Mouse (Mus musculus) kidney, postnatal 14 days (tissue): Measurements from ENCODE around the gene Edc4.

Source experiments
- DNase-seq: peaks from one replicate; pipeline ENCODE4 v3.0.0; 2022; ENCODE audit warnings: mixed read lengths

Gene Edc4

GRCm38 (mm10) chr8:105889756-105890465 lies 9.2 kb downstream of the Edc4 start:
- no peak for DNase-seq

DNA sequence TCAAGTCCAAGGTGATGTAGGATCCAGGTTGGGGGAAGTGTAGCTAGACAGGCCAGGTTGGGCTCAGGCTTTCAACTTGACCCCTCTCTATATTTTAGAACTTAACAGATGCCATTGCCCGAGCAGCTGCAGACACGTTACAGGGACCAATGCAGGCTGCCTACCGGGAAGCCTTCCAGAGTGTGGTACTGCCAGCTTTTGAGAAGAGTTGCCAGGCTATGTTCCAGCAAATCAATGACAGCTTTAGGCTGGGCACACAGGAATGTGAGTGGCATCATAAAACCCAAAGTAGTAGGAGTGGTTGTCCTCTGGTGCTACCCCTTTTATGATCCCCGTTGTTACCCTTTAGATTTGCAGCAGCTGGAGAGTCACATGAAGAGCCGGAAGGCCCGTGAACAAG lies 10.2 kb downstream of the Edc4 start:
- DNase-seq: no peak

GRCm38 (mm10) chr8:105892432-105892831 lies 11.8 kb downstream of the Edc4 start:
- DNase-seq: peak; percentile 37

- peak; percentile 86 for DNase-seq
Measured at GRCm38 (mm10) chr8:105893339-105893738, 12.7 kb downstream of the Edc4 start, which contains the start of gene Nrn1l. Gene Nrn1l (plus strand): TSS chr8:105893567.

DNA sequence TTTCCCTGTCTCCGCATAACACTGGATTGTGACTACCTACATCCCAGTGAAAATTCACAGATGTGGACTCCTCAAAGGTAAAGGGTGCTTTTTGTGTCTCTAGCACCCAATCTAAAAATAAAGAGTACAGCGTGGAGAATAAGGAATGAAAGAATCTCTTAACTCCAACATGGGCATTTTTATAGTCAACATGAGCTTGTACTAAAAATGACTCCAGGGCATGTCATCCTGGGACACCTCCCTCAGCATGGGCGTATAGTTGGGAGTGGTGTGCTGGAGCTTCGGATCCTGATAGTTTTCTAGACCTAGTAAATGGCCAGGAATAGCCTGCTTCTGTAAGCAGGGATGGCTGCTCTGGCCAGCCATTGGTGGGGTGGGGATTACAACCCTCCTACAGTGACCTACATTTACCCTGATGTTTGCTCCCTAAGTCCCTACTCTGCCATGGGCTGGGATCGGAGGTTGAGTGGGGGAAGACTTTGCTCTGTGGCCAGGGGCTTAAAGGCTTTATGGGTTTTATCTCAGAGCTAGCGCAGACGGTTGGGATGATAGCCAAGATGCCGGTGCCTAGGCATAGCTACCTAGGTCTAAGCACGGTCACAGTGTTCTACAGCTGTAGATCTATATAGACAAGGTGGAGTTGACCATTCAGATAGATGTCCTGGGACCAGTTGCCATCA lies 17.3 kb downstream of the Edc4 start:
- no peak for DNase-seq

GRCm38 (mm10) chr8:105900180-105900940 lies 19.7 kb downstream of the Edc4 start, which contains the start of gene Pskh1:
Gene Pskh1 (plus strand): TSS chr8:105900441.
- peak; percentile 96 for DNase-seq

DNA sequence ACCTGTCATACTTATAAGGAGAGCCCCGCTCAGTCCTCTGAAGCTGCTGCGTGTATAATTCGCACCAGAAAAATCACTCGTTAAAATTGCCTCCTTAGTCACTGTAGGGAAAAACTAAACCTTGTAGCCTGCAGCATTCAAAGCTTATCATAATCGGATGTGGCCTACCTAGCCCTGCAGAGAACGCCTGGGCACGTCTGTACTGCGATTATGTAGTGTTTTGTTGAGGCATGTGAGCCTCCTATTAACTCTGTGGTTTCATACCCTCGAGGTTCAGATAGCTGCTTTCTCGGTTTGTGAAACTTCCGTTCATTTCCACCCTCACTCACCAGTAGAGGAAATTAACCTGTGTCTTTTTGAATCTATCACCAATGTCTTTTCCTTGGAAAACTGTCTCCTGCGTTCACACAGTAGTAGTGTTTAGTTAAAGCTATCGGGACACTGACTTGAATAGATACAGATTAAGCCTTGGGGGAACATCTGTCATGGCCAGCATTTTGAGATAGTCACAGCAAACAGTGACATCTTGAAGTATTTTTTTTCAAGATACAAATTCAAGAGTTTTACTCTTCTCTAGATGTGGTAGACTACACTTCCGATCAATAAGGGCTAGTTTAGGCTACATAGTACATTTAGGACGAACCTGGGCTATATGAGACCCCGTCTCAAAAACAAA lies 20.4 kb downstream of the Edc4 start:
- DNase-seq: no peak

- DNase-seq: no peak
Measured at GRCm38 (mm10) chr8:105919390-105919789, 38.7 kb downstream of the Edc4 start.

DNA sequence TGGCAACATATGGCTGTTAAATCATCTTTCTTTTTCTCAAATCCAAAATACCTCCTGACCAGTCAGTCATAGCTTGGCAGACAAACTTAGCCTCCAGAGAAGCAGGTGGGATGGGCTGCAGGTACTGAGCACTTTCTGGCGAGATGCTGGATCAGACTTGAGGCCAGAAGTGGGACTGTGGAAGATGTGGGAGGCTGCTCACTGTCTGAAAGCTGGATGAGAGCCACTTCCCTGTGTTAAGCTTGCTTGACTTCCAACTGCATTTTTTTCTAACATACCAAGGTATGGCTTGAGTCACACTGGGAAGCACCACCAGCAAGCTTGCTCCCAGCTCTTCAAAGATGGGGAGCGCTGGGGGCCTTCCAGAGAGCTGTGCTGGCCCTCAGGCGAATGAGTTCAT lies 44.4 kb downstream of the Edc4 start:
- DNase-seq: no peak

DNA sequence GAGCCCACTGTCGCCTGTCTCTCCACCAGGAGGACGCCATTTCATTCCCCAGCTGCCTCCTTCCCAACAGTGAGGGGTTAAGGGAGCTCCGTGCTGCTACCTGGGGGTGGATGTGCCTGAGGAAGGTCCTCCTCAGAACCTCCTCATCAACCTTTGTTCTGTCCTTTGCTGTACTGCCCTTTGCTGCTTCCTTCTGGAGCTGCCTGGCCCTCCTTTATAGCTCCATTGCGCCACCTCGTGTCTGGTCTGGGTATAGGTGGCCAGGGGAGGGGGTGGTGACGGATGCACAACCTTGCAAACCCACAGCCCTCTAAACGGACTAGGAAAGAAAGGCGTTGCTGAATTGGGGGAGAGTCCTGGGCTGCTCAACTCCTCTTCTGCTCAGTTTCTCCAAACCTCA lies 49.9 kb downstream of the Edc4 start:
- DNase-seq: peak; percentile 78

DNA sequence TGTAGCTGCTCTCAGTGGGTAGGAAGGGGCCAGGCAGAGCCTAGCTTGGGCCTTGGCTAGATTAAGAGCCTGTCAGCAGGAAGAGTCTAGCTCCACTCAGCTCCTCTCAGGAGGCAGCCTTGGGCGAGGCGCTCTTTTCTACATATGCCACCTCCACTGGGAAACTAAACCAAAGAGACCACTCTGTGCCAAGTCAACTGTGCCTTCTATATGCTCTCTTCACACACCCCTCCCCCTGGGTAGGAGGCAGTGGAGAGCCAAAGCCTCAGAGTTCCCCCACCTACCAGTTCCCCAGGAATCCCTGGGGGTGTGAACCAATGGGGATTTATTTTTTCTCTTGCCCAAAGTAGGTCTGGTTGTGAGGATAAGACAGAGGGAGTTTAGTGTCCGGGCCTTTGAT lies 50.6 kb downstream of the Edc4 start:
- DNase-seq: no peak

GRCm38 (mm10) chr8:105932525-105932924 lies 51.8 kb downstream of the Edc4 start:
- DNase-seq: no peak

DNA sequence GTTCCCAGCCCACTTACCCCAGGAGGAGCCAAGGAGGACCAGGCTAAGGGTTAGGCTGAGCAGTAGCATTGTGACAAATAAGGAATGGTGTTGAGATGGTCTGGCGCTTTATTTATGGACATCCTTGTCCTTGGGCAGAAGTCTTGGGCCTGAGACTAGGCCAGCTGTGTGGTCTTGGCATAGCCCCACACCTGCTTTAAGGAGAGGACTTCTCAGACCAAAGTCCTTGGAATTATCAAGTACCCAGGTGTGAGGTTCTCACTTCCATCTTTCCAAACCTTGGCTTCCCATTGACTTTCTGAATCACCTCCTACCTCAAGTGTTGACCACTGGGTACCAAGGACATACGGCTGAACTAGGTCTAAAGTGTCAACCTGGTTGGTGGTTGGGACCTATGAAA lies 53.1 kb downstream of the Edc4 start, which contains the start of gene Ctrl:
TSS of gene Ctrl (minus strand) at position 101 of the 400 bp plus-strand sequence.
- no peak for DNase-seq

GRCm38 (mm10) chr8:105935105-105935504 lies 54.4 kb downstream of the Edc4 start:
- DNase-seq: no peak

GRCm38 (mm10) chr8:105935863-105936603 lies 55.4 kb downstream of the Edc4 start:
- DNase-seq: no peak

DNA sequence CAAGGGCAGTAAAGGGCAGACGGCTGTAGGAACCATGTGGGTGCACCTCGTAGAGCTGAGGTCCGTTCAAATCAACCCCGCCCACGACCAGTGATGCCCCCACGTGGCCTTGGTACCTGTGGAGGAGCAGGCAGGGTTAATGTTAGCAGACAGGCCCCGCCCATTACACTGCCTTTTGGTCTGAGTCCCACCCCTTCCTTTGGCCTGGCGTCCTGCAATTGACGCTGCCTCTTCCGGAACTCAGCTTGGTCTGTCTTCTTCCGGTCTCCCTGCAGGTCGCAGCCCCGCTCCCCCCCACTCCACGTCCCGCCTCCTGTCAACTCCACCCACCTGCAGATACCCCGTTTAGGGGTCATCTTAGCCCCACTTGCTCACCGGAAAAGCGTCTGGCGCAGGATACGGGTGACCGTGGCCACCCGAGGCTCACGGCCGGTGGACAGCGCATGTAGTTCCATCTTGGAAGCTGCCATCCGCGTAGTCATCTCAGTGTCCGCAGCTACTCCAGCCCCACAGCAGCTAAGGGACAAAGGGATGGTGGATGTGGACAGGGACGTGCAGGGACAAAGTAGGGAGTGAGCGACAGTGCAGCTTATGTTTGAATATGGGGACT lies 56.3 kb downstream of the Edc4 start:
- peak; percentile 94 for DNase-seq

- DNase-seq: peak; percentile 60
Measured at GRCm38 (mm10) chr8:105937496-105938305, 57.0 kb downstream of the Edc4 start.

DNA sequence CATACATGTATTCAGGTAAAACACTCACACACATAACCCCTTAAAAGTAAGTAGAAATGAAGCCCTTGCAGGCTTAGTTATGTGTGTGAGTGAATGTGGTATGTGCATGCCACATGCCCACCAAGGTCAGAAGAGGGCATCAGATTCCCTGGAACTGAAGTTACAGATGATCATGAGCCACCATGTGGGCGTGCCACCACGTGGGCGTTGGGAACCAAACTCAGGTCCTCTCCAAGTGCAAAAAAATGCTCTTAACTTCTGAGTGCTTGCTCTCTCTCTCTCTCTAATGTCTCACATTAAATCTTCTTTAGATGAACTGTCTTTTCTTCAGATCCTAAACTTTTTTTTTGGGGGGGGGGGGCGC lies 57.6 kb downstream of the Edc4 start, which contains the start of gene Psmb10:
TSS of gene Psmb10 (minus strand) at position 139 of the 364 bp plus-strand sequence.
- peak; percentile 45 for DNase-seq

DNA sequence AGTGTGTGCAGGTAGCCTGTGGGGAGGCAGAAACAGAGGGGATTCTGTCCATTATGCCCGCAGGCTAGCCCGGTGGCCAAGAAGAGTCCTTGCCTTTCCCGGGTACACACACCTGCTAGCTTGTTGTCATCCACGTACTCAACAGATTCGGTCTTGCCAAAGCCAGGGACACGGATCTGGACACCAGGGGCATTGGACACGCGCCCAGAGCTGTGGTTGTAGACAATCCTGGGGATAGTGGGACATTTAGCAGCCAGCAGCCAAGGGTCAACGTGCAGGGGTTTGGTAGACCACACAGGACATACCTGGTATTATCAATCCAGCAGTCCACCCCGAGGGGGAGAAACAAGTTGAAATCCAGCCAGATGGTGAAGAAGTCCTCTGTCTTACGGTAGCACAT lies 61.3 kb downstream of the Edc4 start:
- no peak for DNase-seq

- DNase-seq: no peak
Measured at GRCm38 (mm10) chr8:105942542-105942941, 61.9 kb downstream of the Edc4 start.

DNA sequence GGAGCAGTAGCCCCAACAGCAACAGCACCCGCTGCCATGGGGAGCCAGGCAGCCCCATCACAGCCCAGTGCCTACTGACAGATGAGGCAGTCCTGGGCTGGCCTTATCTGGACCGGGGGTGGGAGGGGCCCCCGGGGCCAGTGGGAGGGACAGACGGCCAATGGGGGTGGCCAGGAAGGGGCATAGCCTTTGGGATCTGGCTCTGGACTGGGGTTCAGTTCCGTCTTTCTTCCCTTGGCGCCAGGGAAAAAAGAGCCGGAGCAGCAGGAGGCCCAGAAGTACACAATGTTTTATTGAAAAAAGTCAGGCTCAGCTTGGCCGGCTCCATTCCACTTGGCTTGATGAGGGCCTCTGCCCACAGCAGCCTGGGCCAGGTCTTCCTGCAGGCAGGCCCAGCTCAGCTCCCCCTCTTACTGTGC lies 62.6 kb downstream of the Edc4 start, which contains the start of gene Lcat:
TSS of gene Lcat (minus strand) at position 62 of the 419 bp plus-strand sequence.
- no peak for DNase-seq
